Mouse (Mus musculus): Measurements from ENCODE around the gene Nek1.

DNA sequence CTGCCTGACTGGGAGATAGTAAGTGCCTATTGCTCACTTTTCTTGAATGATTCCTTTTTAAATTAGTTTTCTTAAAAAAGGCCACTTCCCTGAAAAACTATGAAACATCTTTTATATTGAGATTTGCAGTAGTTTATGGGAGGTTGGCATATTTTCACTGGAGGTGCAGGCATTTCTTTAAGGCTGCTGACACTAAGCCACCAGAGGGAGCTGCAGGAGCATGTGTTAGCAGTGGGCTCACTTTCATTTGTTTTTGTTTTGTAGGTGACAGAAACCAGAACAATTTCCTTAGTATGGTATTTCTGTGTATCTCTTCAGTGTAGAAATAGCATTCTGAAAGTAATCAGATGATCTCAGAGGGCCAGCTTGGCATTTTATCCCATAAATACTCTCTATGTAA is 49.0 kb downstream of the Nek1 start:
- TF ChIP-seq GATA1 (IDR thresholded peaks at IDR 0.05; ENCODE audit: borderline replicate concordance, low read length) (no peak), FLI1 (IDR thresholded peaks at IDR 0.05; ENCODE audit: low read length) (no peak)

Measured in megakaryocyte, embryonic 14.5 days (primary cell).